Mouse (Mus musculus) MEL-GATA-1-ER (cell line): ENCODE data around the gene Grcc10.

ENCODE experiments used
- DNase-seq: peaks from one replicate; pipeline ENCODE4 v3.0.0-alpha.2; 2012; ENCODE audit warnings: low read depth; ENCODE audit errors: extremely low read depth

Grcc10 gene

DNA sequence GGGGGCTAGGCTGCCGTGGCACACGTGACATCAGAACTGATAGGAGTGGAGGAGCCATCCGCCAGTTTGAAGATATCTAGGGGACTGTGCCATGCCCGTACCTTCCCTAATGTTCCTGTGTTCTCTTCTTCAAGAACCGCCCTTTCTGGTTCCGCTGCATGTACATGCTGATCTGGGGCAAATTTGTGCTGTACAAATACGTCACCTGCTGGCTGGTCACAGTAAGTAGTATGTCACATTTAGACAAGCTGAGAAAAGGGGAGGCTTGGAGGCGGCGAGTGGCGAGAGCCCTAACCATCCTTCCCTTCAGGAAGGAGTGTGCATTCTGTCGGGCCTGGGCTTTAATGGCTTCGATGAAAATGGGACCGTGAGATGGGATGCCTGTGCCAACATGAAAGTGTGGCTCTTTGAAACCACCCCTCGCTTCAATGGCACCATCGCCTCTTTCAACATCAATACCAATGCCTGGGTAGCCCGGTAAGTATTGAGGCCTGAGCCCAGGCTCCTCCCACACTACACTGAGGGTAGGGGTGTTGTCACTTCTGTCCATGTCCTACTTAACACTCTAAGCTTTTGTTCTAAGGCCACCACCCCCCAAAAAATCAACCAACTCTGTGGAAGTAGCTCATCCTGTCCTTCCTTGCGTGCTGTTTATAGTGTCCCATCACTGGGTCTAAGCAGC is 38.9 kb downstream of the Grcc10 start:
- no peak for DNase-seq

DNA sequence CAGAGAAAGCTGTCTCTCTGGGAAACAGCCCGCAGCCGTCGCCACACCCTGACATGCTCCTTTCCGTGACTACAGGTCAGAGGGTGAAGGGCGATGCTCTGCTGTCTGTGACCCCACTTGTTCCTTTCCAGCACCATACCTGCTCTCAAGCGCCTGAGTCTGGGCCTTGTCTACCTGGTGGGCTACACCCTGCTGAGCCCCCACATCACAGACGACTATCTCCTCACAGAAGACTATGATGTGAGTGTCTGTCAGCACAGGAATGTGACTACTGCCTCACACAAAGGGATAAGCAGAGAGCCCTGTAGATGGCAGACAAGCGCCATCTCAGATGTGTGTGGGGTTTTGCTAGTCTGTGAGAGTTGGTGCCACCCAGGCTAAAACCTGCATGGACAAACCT is 39.8 kb downstream of the Grcc10 start:
- no peak for DNase-seq

DNA sequence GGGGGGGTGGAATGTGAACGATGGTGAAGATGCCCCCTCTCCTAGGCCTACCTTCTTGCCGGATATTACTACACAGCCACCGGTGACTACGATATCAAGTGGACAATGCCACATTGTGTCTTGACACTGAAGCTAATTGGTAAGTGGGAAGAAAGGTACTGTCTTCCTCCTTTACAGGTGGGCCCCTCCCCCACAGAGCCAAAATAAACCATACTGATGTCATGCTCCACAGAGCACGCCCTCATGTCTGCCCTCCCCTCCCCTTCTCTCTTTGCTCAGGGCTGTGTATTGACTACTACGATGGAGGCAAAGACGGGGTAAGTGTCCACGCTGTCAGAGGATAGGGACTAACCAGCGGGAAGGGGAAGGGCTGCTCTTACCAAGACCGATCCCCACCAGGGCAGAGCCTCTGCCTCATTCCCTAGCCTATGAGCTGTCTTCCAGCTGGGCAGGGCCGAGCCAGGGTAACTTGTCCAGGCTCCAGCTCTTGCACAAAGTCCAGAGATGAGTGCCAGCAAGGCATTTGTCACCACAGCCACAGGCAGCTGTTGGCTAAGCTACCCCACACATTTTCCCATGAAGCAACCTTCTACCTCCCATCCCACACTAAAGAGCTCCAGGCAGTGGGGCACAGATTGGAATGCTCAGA is 41.1 kb downstream of the Grcc10 start:
- DNase-seq: no peak

DNA sequence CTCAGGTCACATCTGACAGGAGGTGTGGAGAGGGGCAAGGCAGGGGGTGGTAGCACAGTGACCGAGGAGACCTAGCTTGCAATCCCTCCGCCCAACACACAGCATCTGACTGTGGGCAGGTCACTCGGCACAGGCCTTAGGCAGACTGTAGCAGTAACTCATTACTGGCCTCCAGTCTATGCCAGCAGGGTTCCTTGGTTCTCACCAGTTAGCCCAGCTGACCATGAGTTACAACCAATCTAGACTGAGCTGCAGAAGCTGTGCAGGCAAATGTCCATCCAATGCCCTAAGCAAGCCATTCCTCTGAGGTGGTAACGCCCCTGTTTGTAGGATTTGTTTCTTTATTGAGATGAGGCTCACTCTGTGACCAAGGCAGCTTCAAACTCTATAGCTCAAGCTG is 41.8 kb downstream of the Grcc10 start:
- no peak for DNase-seq

DNA sequence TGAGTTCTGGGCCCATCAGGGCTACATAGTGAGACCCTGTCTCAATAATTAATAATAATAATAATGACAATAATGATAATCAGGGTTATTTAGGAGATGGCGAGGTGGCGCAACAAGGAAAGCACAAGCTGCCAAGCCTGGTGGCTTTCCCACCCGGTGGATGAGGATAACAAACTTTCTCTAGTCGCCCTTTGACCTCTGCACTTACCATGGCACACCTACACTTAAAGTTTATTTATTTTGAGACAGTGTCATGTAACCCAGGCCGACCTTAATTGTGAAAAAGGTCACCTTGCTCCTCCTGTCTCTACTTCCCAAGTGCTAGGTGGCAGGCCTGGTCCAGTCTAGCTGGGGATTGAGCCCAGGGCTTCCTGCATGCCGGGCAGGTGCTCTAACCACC is 42.4 kb downstream of the Grcc10 start:
- no peak for DNase-seq

DNA sequence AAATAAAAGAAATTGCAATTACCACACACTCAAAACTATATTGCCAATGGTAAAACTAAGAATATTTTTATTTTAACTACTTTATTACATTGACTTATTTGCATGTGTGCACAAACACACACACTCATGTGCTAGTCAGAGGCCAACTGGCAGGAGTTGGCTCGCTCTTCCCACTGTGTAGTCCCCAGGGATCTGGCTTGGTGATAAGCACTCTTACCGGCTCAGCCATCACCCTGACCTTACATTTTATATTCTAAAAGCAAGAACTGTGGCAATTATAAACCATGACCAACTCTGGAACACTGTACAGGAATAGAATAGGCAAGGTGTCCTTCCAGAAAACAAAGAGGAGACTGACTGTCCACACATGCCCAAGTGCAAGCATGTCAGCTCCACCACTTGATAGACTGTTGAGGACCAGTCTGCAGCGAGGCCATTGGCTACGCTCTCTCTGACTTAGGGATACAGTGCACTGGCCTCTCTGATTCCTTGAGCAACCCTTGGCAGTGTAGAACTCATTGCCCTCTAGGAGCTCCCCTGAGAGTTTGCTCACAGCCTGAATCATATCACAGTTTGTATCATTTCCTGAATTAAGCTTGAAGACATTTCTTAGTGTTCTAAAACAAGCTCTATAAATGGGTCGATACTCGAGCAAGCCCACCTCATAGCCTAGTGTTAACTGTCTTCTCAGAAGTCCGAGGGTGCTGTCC is 44.6 kb downstream of the Grcc10 start:
- DNase-seq: no peak

DNA sequence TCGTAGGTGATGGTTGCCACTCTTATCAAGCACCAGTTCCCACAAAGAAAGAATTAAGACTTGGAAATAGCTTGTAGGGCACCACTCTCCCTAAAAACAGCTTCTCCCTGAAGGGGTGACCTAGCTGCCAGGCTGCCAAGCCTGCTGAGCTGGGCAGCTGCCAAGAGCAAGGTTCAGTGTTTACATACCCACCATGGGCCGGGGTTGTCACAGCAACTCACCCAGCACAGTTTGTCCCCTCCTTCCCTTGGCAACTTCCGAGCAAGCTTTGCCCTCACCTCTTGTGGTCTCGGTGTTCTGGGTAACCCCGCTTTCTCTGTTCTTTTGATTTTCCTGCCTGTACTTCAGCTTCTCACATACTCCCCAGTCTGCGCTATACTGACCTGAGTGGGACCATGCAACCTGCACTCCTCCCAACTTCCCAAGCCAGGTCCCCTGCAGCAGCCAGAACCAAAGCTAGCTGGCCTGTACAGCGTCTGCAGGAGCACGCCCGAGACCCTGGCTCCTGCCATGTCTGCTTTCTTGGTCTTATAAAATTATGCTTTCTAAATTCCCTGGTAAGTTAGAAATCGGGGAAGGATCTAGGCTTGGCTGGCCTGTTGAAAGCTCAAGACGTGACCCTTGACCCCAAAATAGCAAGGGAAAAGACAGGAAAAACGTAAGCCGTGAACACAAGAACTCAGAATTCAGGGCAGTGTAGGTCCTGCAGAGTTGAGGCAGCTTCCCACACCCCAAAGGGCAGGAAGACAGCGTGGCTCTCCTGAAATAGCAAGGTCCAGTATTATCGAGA is 46.8 kb downstream of the Grcc10 start:
- DNase-seq: no peak

DNA sequence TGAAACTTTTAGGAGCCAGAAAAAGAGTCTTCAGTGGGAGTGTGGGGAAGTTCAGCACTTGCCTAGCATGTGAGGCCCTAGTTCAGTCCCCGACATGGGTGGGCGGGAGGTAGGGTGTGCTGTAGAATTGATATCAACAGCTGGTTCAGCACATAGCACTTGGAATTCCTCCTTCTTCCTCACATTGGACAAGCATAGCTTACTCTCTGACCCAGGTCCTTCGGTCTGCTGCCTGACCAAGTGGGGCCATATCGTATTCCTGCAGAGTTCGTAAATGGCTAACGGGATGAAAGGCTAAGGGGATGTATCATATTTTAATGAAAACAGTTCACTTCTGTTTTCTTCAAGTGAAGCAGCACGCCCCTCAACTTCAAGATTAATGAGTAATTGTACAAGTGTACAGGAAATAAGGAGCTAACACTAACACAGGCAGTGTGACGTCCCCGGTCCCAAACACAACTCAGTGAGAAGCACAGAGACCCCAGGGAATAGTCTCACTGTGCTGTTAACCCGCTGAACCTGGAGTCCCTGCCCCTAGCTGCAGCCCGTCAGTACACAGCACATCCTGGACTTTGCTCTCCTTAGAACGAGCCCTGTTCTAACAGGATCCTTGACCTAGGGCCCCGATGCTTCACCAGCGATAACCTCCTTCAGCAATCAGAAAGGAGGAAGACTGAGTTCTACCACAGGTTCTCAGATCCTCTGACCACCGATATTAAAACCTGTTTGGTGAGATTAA is 47.8 kb downstream of the Grcc10 start:
- DNase-seq: no peak

DNA sequence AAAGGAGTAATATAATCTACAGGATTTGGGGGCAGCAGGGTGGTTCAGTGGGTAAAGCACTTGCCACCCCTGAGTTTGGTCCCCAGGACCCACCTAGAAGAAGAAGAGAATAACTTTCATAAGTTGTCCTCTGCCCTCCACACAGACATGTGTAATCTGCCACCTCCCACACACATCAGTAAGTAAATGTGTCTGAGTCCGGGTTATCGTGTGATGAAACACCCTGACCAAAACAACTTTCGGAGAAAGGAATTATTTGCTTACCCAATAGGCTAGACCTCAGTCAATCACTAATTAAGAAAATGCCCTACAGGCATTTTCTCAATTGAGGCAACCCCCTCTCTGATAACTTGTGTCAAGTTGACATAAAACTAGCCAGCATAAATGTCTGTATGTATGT is 50.7 kb downstream of the Grcc10 start:
- DNase-seq: no peak
